16 mouse cellular contexts compared by ENCODE assay signal in the genomic region with DNA sequence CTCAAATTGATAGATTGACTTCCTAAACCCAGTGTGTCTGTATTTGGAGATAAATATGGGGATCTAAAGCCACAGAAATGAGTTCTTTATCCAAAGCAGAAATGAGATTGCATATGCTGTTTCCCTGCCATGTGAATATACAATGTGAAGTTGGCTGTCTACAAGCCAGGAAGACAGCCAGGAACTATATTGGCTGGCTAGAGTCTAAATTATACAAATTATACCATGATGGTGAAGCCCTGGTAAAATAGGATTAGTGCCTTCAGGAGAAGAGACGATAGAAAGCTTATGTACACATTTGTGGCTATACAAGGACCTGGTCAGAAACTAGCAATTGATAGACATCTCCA.
"Had no signal": no experiment of that assay in that cellular context is flagged by ENCODE, and none has a peak within 500 bp of the region (broad histone marks: within the 10 kb centered on the region; RNA-seq: fewer than 3 reads in every experiment).

No protein-coding gene starts in this region.

- H3K9ac ChIP-seq: liver, embryonic 13.5 days; midbrain, embryonic 12.5 days; midbrain, embryonic 15.5 days; neural tube, embryonic 13.5 days; stomach, embryonic 15.5 days had no signal

- DNase-seq: kidney, postnatal 25 days; layer of hippocampus, postnatal 36 days; liver, embryonic 13.5 days; lung, adult 2 months; lung, postnatal 14 days; lung, postnatal 4 days; retina, postnatal 1 day; right cerebral cortex, postnatal 25 days; spleen, adult 18-20 months; thymus, postnatal 25 days had no signal

- ATAC-seq: midbrain, embryonic 15.5 days had no signal

- H3K4me2 ChIP-seq: liver, embryonic 13.5 days; midbrain, embryonic 12.5 days; midbrain, embryonic 15.5 days; neural tube, embryonic 13.5 days; stomach, embryonic 15.5 days had no signal

- H3K4me1 ChIP-seq: liver, embryonic 13.5 days; neural tube, embryonic 13.5 days; stomach, embryonic 15.5 days had no signal

- H3K27me3 ChIP-seq: liver, embryonic 13.5 days; midbrain, embryonic 12.5 days; midbrain, embryonic 15.5 days; neural tube, embryonic 13.5 days; stomach, embryonic 15.5 days had no signal

- H3K9me3 ChIP-seq: liver, embryonic 13.5 days; midbrain, embryonic 12.5 days; midbrain, embryonic 15.5 days; neural tube, embryonic 13.5 days; stomach, embryonic 15.5 days had no signal

- H3K36me3 ChIP-seq: liver, embryonic 13.5 days; midbrain, embryonic 12.5 days; midbrain, embryonic 15.5 days; neural tube, embryonic 13.5 days; stomach, embryonic 15.5 days had no signal

- H3K4me3 ChIP-seq: left cerebral cortex, adult 2 months; liver, embryonic 13.5 days; midbrain, embryonic 12.5 days; midbrain, embryonic 15.5 days; neural tube, embryonic 13.5 days; stomach, embryonic 15.5 days had no signal

- H3K27ac ChIP-seq: kidney, postnatal 0 days; left cerebral cortex, adult 2 months; liver, embryonic 13.5 days; midbrain, embryonic 12.5 days; midbrain, embryonic 15.5 days; neural tube, embryonic 13.5 days; stomach, embryonic 15.5 days had no signal
